Mouse (Mus musculus) embryonic facial prominence, embryonic 10.5 days (tissue): Measurements from ENCODE around the gene Myl7. TPM values are rescaled to one million over a fixed set of nuclear protein-coding genes. Genes with fewer than 3 reads are reported as not detected.

Experiments used
- polyA plus RNA-seq: library from polyadenylated mRNA; unstranded; fragments of >200 nt; fragmentation: Nextera tagmentation; extraction: Ambion mirVana; gene quantifications from 2 replicates; pipeline ENCODE4 v1.2.1, GENCODE M21; 2016

Gene Myl7
- polyA plus RNA-seq, 1 experiment from 2014 or later, result 5.4 TPM

Other genes with a start within 250 kb of the Myl7 start
- gene Mrps24, start 183.1 kb downstream of the Myl7 start, polyA plus RNA-seq, result 154 and 156 TPM in 2 replicates
- gene Urgcp, start 136.4 kb downstream of the Myl7 start, polyA plus RNA-seq, result 18.0 and 19.1 TPM in 2 replicates
- gene Dbnl, start 110.3 kb downstream of the Myl7 start, polyA plus RNA-seq, result 137 and 138 TPM in 2 replicates
- 5.1 and 5.3 TPM in 2 replicates for gene Pgam2, start 95.0 kb downstream of the Myl7 start, polyA plus RNA-seq
- 9.4 and 10.0 TPM in 2 replicates for gene Polm, start 60.8 kb downstream of the Myl7 start, polyA plus RNA-seq
- gene Aebp1, start 36.8 kb downstream of the Myl7 start, polyA plus RNA-seq, result 9.0 TPM in 2 replicates
- gene Pold2, start 20.5 kb downstream of the Myl7 start, polyA plus RNA-seq, result 155 and 161 TPM in 2 replicates
- 1.9 and 2.8 TPM in 2 replicates for gene Gck, start 51.3 kb upstream of the Myl7 start, polyA plus RNA-seq
- gene Ykt6, start 56.9 kb upstream of the Myl7 start, polyA plus RNA-seq, result 56.0 and 56.8 TPM in 2 replicates
- 0.75 and 1.6 TPM in 2 replicates for gene Camk2b, start 167.6 kb upstream of the Myl7 start, polyA plus RNA-seq